Mouse (Mus musculus) neural tube, embryonic 11.5 days (tissue): ENCODE data around the gene Hrct1. TPM values are rescaled to one million over a fixed set of nuclear protein-coding genes. Genes with fewer than 3 reads are reported as not detected.

Source experiments
- ATAC-seq: fragments of 200-750 bp; cut with Nextera tagmentation; 2 replicates; pipeline ENCODE4 v1.8.0; 2017; ENCODE audit warnings: moderate number of reproducible peaks, mild to moderate bottlenecking, moderate TSS enrichment, moderate library complexity; ENCODE audit not compliant: insufficient read depth, low FRiP score, low TSS enrichment
- DNase-seq: peaks from one replicate; pipeline ENCODE4 v3.0.0-alpha.2; 2015; ENCODE audit warnings: low spot score
- H3K27ac ChIP-seq: fragments of 300-500 bp; sonication (generic); 2 replicates; pipeline ENCODE4 v1.5.1; 2014; ENCODE audit warnings: low read depth, mild to moderate bottlenecking, low read length
- H3K27me3 ChIP-seq: fragments of 300-500 bp; sonication (generic); 2 replicates; pipeline ENCODE4 v1.6.1; 2014; ENCODE audit warnings: mild to moderate bottlenecking, low read length, mixed read lengths; ENCODE audit not compliant: control insufficient read depth, insufficient read depth
- H3K36me3 ChIP-seq: fragments of 300-500 bp; sonication (generic); 2 replicates; pipeline ENCODE4 v1.6.1; 2014; ENCODE audit warnings: mild to moderate bottlenecking, low read length, moderate library complexity, mixed read lengths; ENCODE audit not compliant: control insufficient read depth, insufficient read depth
- H3K4me1 ChIP-seq: fragments of 300-500 bp; sonication (generic); 2 replicates; pipeline ENCODE4 v1.6.1; 2014; ENCODE audit warnings: low read length, mixed read lengths; ENCODE audit not compliant: control insufficient read depth, insufficient read depth
- H3K4me2 ChIP-seq: fragments of 300-500 bp; sonication (generic); 2 replicates; pipeline ENCODE4 v1.6.1; 2014; ENCODE audit warnings: low read depth, mild to moderate bottlenecking, moderate library complexity
- H3K4me3 ChIP-seq: fragments of 300-500 bp; sonication (generic); 2 replicates; pipeline ENCODE4 v1.5.1; 2014; ENCODE audit warnings: low read depth, low read length
- H3K9ac ChIP-seq: fragments of 300-500 bp; sonication (generic); 2 replicates; pipeline ENCODE4 v1.6.1; 2014; ENCODE audit warnings: mild to moderate bottlenecking, low read length
- H3K9me3 ChIP-seq: fragments of 300-500 bp; sonication (generic); 2 replicates; pipeline ENCODE4 v1.6.1; 2016; ENCODE audit warnings: low read length; ENCODE audit not compliant: control insufficient read depth
- WGBS: fragments of 180-500 bp; shearing (Covaris S2); extraction: QIAGEN DNeasy Blood & Tissue Kit; methylation state at CpG from one replicate; pipeline ENCODE4 v1.1.7; 2014; 5-methylcytosine and 5-hydroxymethylcytosine counted together
- polyA plus RNA-seq: library from polyadenylated mRNA; unstranded; fragments of >200 nt; fragmentation: Nextera tagmentation; extraction: Ambion mirVana; gene quantifications from 2 replicates; pipeline ENCODE4 v1.2.1, GENCODE M21; 2014

The Hrct1 gene
- polyA plus RNA-seq, 1 experiment from 2014 or later: not detected

DNA sequence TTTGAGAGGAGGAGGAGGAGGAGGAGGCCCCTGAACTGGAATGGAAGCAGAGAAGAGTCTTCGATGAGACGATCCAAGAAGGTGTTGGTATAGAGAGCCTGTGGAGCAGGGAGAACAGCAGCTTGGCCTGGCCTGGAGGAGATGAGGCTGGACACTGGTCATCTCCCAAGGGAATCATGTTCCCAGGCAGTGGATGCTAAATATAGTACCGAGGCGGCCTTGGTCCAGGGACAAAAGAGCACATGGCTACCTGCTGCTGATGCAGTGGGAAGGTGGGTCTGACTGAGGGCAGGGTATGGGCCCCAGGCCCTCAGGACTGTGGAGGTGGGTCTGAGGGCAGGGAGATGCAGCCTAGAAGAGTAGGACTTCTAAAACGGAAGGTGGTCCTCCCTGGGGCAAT is 6.2 kb downstream of the Hrct1 start:
- no peak overlapping the region for H3K9ac ChIP-seq
- no peak overlapping the region for H3K27ac ChIP-seq
- H3K4me1 ChIP-seq: no peaks in the 10 kb centered on the region
- H3K36me3 ChIP-seq: no peaks in the 10 kb centered on the region
- ATAC-seq (no peak), DNase-seq (no peak)
- no peaks in the 10 kb centered on the region for H3K27me3 ChIP-seq
- no peak overlapping the region for H3K4me2 ChIP-seq
- no peaks in the 10 kb centered on the region for H3K9me3 ChIP-seq
- H3K4me3 ChIP-seq: no peak overlapping the region
- WGBS: 81% methylated on average over 5 of the region's 5 CpGs

GRCm38 (mm10) chr4:43737144-43737543 is 10.2 kb downstream of the Hrct1 start:
- Histone ChIP-seq H3K4me1 (no peaks in the 10 kb centered on the region), H3K4me3 (no peak overlapping the region), H3K9me3 (no peaks in the 10 kb centered on the region), H3K27ac (no peak overlapping the region), H3K4me2 (no peak overlapping the region), H3K36me3 (no peaks in the 10 kb centered on the region), H3K9ac (no peak overlapping the region), H3K27me3 (no peaks in the 10 kb centered on the region)
- DNase-seq: no peak
- no peak for ATAC-seq
- 63% methylated on average over 6 of the region's 6 CpGs for WGBS

DNA sequence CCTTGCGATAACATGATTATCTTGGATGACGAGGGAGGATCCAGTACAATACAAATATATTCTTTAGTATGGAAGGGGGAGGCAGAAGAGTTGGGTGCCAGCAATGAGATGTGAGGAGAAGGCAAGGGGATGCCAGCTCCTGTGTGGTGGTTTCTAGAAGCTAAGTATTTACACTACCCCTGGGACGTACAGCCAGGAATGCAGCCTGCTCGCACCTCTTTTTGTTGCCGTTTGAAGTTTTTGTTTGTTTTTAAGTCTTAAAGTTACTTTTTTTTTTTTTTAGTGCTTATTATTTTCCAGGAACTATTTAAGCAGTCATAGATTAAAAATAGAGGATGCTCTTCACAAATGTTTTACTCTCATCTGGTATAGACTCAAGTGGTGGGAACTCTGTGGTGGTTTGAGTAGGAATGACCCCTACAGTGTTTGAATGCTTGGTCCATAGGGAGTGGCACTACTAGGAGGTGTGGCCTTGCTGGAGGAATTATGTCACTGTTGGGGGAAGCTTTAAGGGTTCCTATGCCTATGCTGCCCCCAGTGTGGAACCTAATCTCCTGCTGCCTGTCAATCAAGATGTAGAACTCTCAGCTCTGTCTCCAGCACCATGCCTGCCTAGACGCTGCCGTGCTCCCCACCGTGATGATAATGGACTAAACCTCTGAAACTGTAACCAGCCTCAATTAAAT is 12.1 kb downstream of the Hrct1 start:
- Histone ChIP-seq H3K27ac (no peak overlapping the region), H3K9ac (no peak overlapping the region), H3K4me2 (no peak overlapping the region), H3K9me3 (no peaks in the 10 kb centered on the region), H3K4me1 (no peaks in the 10 kb centered on the region), H3K36me3 (no peaks in the 10 kb centered on the region), H3K4me3 (no peak overlapping the region), H3K27me3 (no peaks in the 10 kb centered on the region)
- 81% methylated on average over 8 of the region's 8 CpGs for WGBS
- ATAC-seq (no peak), DNase-seq (no peak)

GRCm38 (mm10) chr4:43741526-43741925 is 14.5 kb downstream of the Hrct1 start:
- no peak for DNase-seq
- no peak overlapping the region for H3K27ac ChIP-seq
- H3K9me3 ChIP-seq: no peaks in the 10 kb centered on the region
- no peaks in the 10 kb centered on the region for H3K27me3 ChIP-seq
- no peak overlapping the region for H3K9ac ChIP-seq
- no peak for ATAC-seq
- 73% methylated on average over 5 of the region's 5 CpGs for WGBS
- H3K36me3 ChIP-seq: no peaks in the 10 kb centered on the region
- H3K4me3 ChIP-seq: no peak overlapping the region
- H3K4me1 ChIP-seq: no peaks in the 10 kb centered on the region
- no peak overlapping the region for H3K4me2 ChIP-seq

GRCm38 (mm10) chr4:43742637-43743036 is 15.6 kb downstream of the Hrct1 start:
- DNase-seq (no peak), ATAC-seq (no peak)
- Histone ChIP-seq H3K4me3 (no peak overlapping the region), H3K27ac (no peak overlapping the region), H3K4me2 (no peak overlapping the region), H3K27me3 (no peaks in the 10 kb centered on the region), H3K4me1 (no peaks in the 10 kb centered on the region), H3K9me3 (no peaks in the 10 kb centered on the region), H3K9ac (no peak overlapping the region), H3K36me3 (no peaks in the 10 kb centered on the region)
- 22% methylated on average over 4 of the region's 4 CpGs for WGBS

DNA sequence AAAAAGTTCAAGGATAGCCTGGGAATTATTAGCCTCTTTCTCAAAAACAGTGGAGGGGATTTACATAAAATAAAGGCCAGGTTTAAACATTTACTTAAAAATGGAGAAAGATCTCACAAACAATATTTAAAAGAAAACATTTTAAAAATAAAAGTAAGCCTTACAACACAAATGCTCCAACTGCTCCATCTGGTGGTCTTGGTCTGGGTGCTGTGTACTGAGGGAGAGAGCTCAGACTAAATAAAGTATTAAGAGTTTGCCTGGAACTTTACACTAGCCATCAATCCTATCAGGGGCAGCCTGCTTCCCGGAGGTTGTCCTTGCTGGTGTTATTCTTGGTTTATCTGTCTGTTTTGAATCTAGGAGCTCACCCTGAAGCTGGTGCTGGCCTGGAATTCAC is 16.1 kb downstream of the Hrct1 start:
- no peaks in the 10 kb centered on the region for H3K4me1 ChIP-seq
- H3K27ac ChIP-seq: no peak overlapping the region
- no peak overlapping the region for H3K4me2 ChIP-seq
- no peak overlapping the region for H3K9ac ChIP-seq
- H3K27me3 ChIP-seq: no peaks in the 10 kb centered on the region
- no peaks in the 10 kb centered on the region for H3K36me3 ChIP-seq
- no peak overlapping the region for H3K4me3 ChIP-seq
- H3K9me3 ChIP-seq: no peaks in the 10 kb centered on the region
- 65% methylated on average over 1 of the region's 1 CpGs for WGBS
- ATAC-seq (no peak), DNase-seq (no peak)

DNA sequence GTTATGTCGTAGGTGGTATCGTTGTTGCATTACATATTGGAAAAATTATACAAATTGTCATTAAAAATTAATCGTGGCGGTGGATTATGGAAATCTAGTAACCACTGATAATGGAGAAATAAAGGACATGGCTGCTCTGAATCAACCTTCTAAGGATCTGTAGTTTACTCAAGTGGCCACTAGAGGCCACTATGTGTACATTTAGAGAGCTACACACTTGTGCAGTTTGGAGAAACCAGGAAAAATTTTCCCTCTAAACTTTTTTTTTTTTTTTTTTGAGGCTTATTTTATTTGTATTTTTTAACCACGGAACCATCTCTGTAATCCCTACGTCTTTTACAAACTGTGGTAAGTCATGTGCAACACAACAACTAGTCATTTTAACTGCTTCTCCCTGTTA is 18.2 kb downstream of the Hrct1 start:
- WGBS: 16% methylated on average over 6 of the region's 6 CpGs
- Histone ChIP-seq H3K36me3 (no peaks in the 10 kb centered on the region), H3K9ac (no peak overlapping the region), H3K4me3 (no peak overlapping the region), H3K4me1 (no peaks in the 10 kb centered on the region), H3K4me2 (no peak overlapping the region), H3K9me3 (no peaks in the 10 kb centered on the region), H3K27me3 (no peaks in the 10 kb centered on the region), H3K27ac (no peak overlapping the region)
- no peak for ATAC-seq
- no peak for DNase-seq

DNA sequence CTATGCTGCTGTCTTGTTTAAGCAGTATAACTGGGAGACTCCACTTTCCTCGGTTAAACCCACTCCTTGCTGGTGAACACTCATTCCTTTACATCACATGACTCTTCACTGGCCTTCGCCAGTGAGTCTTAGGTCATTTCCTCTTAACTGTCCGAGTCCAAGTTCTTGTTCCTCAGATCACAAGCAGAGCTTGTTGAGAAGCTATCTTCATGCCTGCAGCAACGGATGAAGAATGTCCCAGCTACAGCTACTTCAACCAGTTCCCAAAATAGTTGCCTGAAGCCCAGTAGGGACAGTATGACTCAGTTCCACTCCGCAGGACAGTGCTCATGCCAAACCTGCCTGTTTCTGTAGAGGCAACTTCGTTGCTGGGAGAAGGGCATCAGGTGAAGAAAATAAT is 30.2 kb downstream of the Hrct1 start:
- H3K27ac ChIP-seq: no peak overlapping the region
- no peak overlapping the region for H3K4me2 ChIP-seq
- no peaks in the 10 kb centered on the region for H3K27me3 ChIP-seq
- no peak overlapping the region for H3K4me3 ChIP-seq
- no peaks in the 10 kb centered on the region for H3K36me3 ChIP-seq
- no peaks in the 10 kb centered on the region for H3K9me3 ChIP-seq
- H3K9ac ChIP-seq: no peak overlapping the region
- H3K4me1 ChIP-seq: no peaks in the 10 kb centered on the region
- ATAC-seq (no peak), DNase-seq (no peak)
- 90% methylated on average over 6 of the region's 6 CpGs for WGBS

DNA sequence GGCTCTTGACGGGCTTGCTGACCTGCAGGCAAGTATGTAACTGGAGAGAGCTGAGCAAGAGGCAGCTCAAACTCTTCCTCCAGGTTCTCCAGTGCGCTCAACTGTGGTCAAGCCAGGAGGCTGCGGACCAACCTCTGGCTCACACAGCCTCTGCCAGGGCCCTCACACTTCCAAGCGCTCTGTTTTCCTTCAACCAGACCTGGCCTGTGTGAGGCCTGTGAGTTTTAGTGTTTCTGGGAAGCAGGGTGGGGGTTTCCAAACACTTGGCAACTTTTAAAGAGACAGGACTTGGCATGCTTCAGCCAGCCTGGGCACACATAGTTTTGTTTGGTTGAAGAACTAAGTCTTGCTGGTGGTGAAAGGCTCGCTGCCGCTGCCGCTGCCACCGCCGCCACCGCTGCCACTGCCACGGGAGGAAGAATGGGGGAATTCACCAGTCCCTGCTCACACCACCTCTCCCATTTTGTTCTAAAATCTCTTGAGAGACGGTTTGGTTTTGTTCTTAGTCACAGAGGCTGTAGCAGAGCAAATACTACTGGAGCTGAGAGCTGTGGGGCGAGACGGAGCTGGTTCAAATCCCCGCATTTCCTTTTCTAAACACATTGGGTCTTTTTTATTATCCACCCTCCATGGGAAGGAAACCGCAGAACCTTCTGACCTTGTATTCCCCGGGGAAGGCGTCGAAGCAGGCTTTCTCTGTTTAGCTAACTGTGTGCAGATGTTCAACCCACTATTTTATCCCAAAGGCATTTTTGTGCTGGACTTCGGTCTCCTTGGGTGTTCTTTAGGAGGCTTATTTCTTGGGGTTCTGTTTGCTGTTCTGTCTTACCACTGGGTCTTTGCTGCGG is 32.8 kb downstream of the Hrct1 start:
- no peak for DNase-seq

More for the DNA sequence above, 32.8 kb downstream of the Hrct1 start:
- H3K27me3 ChIP-seq: no peaks in the 10 kb centered on the region
- no peak for ATAC-seq
- H3K36me3 ChIP-seq: no peaks in the 10 kb centered on the region
- H3K9ac ChIP-seq: no peak overlapping the region
- H3K4me1 ChIP-seq: no peaks in the 10 kb centered on the region
- no peak overlapping the region for H3K4me3 ChIP-seq
- WGBS: 81% methylated on average over 21 of the region's 21 CpGs
- no peak overlapping the region for H3K4me2 ChIP-seq
- H3K9me3 ChIP-seq: no peaks in the 10 kb centered on the region
- no peak overlapping the region for H3K27ac ChIP-seq
